Mouse (Mus musculus): ENCODE results near the gene Gdf3. TPM values are rescaled to one million over a fixed set of nuclear protein-coding genes. Genes with fewer than 3 reads are reported as not detected.
"Not testable (repeated sequence)": the region's sequence is repeated elsewhere in the genome, so short reads cannot be mapped to it uniquely, and the experiment has no call there.

The Gdf3 gene
- 4.1 and 5.6 TPM in 2 replicates for total RNA-seq (2017)

GRCm38 (mm10) chr6:122609771-122610170, at the start of gene Gdf3:
Gene Gdf3, minus strand, starts transcription at chr6:122610087.
- peak; percentile 76 for ATAC-seq (replicated peaks; ENCODE audit: low read depth, poor library complexity, severe bottlenecking)

GRCm38 (mm10) chr6:122659567-122659966, 49.7 kb upstream of the Gdf3 start:
- ATAC-seq (replicated peaks; ENCODE audit: low read depth, poor library complexity, severe bottlenecking) = peak; percentile 67

- peak; percentile 30 for ATAC-seq (replicated peaks; ENCODE audit: low read depth, poor library complexity, severe bottlenecking)
Measured at GRCm38 (mm10) chr6:122657630-122658029, 47.7 kb upstream of the Gdf3 start.

- peak; percentile 73 for ATAC-seq (replicated peaks; ENCODE audit: low read depth, poor library complexity, severe bottlenecking)
Measured at GRCm38 (mm10) chr6:122654301-122654700, 44.4 kb upstream of the Gdf3 start.

GRCm38 (mm10) chr6:122650398-122650980, 40.6 kb upstream of the Gdf3 start:
- no peak for ATAC-seq (replicated peaks; ENCODE audit: low read depth, poor library complexity, severe bottlenecking)

GRCm38 (mm10) chr6:122649903-122650302, 40.0 kb upstream of the Gdf3 start:
- ATAC-seq (replicated peaks; ENCODE audit: low read depth, poor library complexity, severe bottlenecking) = no peak

GRCm38 (mm10) chr6:122644196-122644595, 34.3 kb upstream of the Gdf3 start:
- not testable (repeated sequence) for ATAC-seq (replicated peaks; ENCODE audit: low read depth, poor library complexity, severe bottlenecking)

- ATAC-seq (replicated peaks; ENCODE audit: low read depth, poor library complexity, severe bottlenecking) = not testable (repeated sequence)
Measured at GRCm38 (mm10) chr6:122637566-122637965, 27.7 kb upstream of the Gdf3 start.

GRCm38 (mm10) chr6:122636666-122637065, 26.8 kb upstream of the Gdf3 start:
- no peak for ATAC-seq (replicated peaks; ENCODE audit: low read depth, poor library complexity, severe bottlenecking)

- ATAC-seq (replicated peaks; ENCODE audit: low read depth, poor library complexity, severe bottlenecking) = peak; percentile 86
Measured at GRCm38 (mm10) chr6:122635315-122635714, 25.4 kb upstream of the Gdf3 start.

- peak; percentile 91 for ATAC-seq (replicated peaks; ENCODE audit: low read depth, poor library complexity, severe bottlenecking)
Measured at GRCm38 (mm10) chr6:122633411-122633810, 23.5 kb upstream of the Gdf3 start.

- ATAC-seq (replicated peaks; ENCODE audit: low read depth, poor library complexity, severe bottlenecking) = peak; percentile 84
Measured at GRCm38 (mm10) chr6:122627469-122628108, 17.7 kb upstream of the Gdf3 start.

- no peak for ATAC-seq (replicated peaks; ENCODE audit: low read depth, poor library complexity, severe bottlenecking)
Measured at GRCm38 (mm10) chr6:122626110-122626509, 16.2 kb upstream of the Gdf3 start, which contains the start of gene Dppa3. Gene Dppa3, plus strand, starts transcription at chr6:122626410.

GRCm38 (mm10) chr6:122625156-122625555, 15.3 kb upstream of the Gdf3 start:
- ATAC-seq (replicated peaks; ENCODE audit: low read depth, poor library complexity, severe bottlenecking) = no peak

GRCm38 (mm10) chr6:122624480-122624879, 14.6 kb upstream of the Gdf3 start:
- ATAC-seq (replicated peaks; ENCODE audit: low read depth, poor library complexity, severe bottlenecking) = no peak

- ATAC-seq (replicated peaks; ENCODE audit: low read depth, poor library complexity, severe bottlenecking) = no peak
Measured at GRCm38 (mm10) chr6:122621066-122621465, 11.2 kb upstream of the Gdf3 start.

- ATAC-seq (replicated peaks; ENCODE audit: low read depth, poor library complexity, severe bottlenecking) = no peak
Measured at GRCm38 (mm10) chr6:122616022-122616421, 6.1 kb upstream of the Gdf3 start.

- ATAC-seq (replicated peaks; ENCODE audit: low read depth, poor library complexity, severe bottlenecking) = no peak
Measured at GRCm38 (mm10) chr6:122614047-122614446, 4.2 kb upstream of the Gdf3 start.

GRCm38 (mm10) chr6:122612426-122612825, 2.5 kb upstream of the Gdf3 start:
- no peak for ATAC-seq (replicated peaks; ENCODE audit: low read depth, poor library complexity, severe bottlenecking)

GRCm38 (mm10) chr6:122609377-122609728, 534 bp downstream of the Gdf3 start:
- ATAC-seq (replicated peaks; ENCODE audit: low read depth, poor library complexity, severe bottlenecking) = peak; percentile 31

GRCm38 (mm10) chr6:122608434-122609376, 1.2 kb downstream of the Gdf3 start:
- ATAC-seq (replicated peaks; ENCODE audit: low read depth, poor library complexity, severe bottlenecking) = no peak
